Mouse (Mus musculus): Measurements from ENCODE around the gene Ehd4.

Ehd4 gene

DNA sequence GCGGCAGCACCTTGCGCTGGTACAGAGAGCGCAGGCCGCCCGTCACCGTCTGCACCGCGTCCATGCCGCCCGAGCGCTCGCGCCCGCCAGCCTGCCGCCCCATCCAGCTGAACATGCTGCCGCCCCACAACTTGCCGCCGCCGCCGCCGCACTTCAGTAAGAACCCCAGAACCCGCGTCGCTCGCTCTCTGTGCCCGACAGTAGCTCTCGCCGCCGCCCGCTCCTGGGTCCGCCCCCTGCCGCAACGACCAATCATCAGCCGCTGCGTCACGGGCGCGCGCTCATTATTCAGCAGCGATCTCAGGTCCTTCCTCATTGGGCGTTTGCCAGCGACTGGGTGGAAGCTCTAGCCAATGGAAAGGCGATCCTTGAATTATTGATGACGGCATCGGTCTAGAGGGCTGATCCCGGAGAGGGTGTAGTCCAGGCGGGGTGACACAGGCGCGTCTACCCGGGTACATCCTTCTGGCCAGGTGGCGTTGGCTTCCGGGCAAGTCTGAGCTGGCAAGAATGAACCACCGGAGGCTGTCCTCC lies at the start of gene Ehd4:
TSS of gene Ehd4 (minus strand) at position 246 of the 534 bp plus-strand sequence.
- peak; percentile 94 to 99 for DNase-seq (ENCODE audit: low spot score in 2 of 2)

- no peak for DNase-seq (ENCODE audit: low spot score in 2 of 2)
Observed at GRCm38 (mm10) chr2:120203742-120204141, 49.3 kb upstream of the Ehd4 start.

- DNase-seq (ENCODE audit: low spot score in 2 of 2) = no peak
Observed at GRCm38 (mm10) chr2:120200077-120200476, 45.7 kb upstream of the Ehd4 start.

DNA sequence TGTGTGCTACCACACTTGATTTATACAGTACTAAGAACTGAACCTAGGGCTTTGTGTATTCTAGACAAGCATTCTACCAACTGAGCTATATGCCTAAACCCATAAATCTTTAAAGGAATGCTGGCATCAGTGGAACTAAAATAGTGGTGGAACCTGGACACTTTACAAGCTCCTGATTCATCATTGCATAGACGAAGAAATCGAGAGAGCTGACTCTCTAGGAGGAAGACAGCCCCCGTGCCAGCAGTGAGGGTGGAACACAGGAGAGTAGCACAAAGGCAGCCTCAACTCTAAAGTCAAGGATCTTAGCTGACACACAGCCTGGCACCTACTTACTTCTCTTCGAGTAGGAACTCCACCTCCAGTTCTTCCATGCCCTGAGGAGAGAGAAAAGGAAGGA lies 33.8 kb upstream of the Ehd4 start:
- no peak for DNase-seq (ENCODE audit: low spot score in 2 of 2)

DNA sequence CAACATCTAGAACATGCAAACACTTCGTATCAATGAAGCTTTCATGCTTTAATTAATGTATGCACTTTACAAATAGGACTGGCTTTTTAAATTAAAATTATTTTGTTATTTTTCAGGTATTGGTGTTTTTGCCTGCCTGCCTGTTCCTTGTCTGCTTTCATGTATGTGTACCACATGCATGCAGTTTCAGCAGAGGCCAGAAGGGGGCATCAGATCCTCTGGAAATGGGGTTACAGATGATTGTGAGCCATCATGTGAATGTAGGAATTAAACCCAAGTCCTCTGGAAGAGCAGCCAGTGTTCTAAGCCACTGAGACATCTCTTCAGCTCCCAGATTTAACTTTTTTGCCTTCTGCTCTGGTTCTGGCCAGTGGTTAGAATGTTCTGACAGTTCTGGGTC lies 33.2 kb upstream of the Ehd4 start:
- no peak for DNase-seq (ENCODE audit: low spot score in 2 of 2)

GRCm38 (mm10) chr2:120185527-120186276 lies 31.3 kb upstream of the Ehd4 start:
- no peak for DNase-seq (ENCODE audit: low spot score in 2 of 2)

DNA sequence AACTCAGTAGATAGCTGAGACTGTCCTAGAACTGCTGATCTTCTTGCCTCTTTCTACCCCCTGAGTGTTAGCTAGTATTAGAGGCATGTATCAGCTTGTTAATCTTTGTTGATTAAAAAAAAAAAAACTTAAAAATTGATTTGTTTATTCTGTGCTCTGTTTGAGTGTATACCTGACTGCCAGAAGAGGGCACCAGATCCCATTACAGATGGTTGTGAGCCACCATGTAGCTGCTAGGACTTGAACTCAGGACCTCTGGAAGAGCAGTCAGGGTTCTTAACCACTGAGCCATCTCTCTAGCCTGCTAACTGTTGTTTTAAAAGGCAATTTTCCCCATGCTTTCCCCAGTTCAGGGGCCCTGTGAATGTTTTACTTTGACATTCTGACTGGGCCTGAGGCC lies 24.5 kb upstream of the Ehd4 start:
- DNase-seq (ENCODE audit: low spot score in 2 of 2) = no peak

- peak in 1 of 2 experiments; percentile 46 for DNase-seq (ENCODE audit: low spot score in 2 of 2)
Observed at GRCm38 (mm10) chr2:120173718-120174117, 19.3 kb upstream of the Ehd4 start.

- no peak for DNase-seq (ENCODE audit: low spot score in 2 of 2)
Observed at GRCm38 (mm10) chr2:120171362-120171761, 17.0 kb upstream of the Ehd4 start.

DNA sequence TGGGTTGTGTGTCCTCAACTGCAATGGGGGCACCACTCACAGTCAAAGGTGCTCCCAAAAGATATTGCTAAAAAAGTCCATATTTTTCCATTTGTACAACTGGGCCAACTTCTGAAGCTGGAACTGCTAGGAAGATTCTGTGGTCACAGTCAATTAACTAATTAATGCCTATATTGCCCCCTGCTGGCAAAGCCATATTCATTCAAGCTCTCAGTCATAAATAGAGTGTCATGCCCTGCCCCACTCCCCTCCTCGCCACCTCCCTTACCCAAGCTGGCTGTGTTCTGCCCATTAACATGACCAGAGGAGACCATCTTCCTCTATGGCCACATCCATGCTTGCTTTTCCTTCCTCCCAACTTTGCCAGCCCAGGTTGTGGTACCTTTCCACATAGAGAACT lies 16.3 kb upstream of the Ehd4 start:
- peak in 1 of 2 experiments; percentile 11 for DNase-seq (ENCODE audit: low spot score in 2 of 2)

DNA sequence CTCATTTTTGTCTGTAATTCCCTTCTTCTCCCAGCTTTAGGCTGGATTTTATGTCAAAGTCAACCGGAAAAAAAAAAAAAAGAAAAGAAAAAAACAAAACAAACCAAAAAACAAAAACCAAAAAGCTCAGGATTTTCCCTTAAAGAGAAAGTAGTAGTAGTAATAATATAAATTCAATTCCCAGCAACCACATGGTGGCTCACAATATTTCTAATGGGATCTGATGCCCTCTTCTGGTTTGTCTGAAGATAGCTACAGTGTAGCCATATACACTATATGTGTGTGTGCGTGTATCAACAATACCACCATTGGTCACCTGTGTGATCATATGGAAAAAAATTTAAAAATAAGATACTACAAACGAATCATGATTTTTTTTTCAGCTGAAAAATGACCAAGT lies 15.0 kb upstream of the Ehd4 start:
- no peak for DNase-seq (ENCODE audit: low spot score in 2 of 2)

- DNase-seq (ENCODE audit: low spot score in 2 of 2) = no peak
Observed at GRCm38 (mm10) chr2:120167763-120168162, 13.4 kb upstream of the Ehd4 start.

- no peak for DNase-seq (ENCODE audit: low spot score in 2 of 2)
Observed at GRCm38 (mm10) chr2:120165474-120165873, 11.1 kb upstream of the Ehd4 start.

GRCm38 (mm10) chr2:120159434-120159833 lies 5.0 kb upstream of the Ehd4 start:
- no peak for DNase-seq (ENCODE audit: low spot score in 2 of 2)

GRCm38 (mm10) chr2:120158846-120159245 lies 4.4 kb upstream of the Ehd4 start:
- DNase-seq (ENCODE audit: low spot score in 2 of 2) = no peak

DNA sequence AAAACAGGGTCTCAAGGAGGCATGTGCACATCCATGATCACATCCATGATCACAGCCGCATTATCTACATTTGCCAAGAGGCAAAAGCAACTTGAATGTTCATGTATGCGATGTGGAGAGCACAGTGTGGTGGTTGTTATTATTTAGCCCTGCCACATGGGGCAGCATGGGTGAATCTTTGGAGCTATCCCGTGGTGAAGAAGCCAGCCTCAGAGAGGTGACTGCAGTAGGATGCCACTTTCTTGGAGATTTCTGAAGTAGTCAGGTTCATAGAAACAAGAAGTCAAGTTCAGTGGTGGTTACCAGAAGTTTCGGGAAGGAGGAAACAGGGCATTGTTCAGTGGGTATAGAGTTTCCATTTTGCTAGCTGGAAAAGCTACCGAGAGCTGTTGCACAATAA lies 3.6 kb upstream of the Ehd4 start:
- DNase-seq (ENCODE audit: low spot score in 2 of 2) = no peak

DNA sequence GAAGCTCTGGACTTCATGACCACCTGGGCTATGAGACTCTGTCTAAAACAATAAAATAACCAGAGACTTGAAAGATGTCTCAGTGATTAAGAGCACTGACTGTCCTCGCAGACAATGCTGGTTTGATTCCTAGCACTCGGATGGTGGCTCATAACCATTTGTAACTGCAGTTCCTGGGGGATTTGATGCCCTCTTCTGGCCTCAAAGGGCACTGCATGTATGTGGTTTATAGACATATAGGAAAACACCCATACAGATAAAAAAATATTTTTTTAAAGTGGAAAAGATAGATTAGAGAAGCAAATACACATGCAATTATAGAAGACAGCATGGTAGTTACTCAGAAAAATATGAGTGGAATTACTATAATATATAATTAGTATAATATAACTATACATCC lies 3.2 kb upstream of the Ehd4 start:
- no peak for DNase-seq (ENCODE audit: low spot score in 2 of 2)

- no peak for DNase-seq (ENCODE audit: low spot score in 2 of 2)
Observed at GRCm38 (mm10) chr2:120153586-120154360, 633 bp downstream of the Ehd4 start.

DNA sequence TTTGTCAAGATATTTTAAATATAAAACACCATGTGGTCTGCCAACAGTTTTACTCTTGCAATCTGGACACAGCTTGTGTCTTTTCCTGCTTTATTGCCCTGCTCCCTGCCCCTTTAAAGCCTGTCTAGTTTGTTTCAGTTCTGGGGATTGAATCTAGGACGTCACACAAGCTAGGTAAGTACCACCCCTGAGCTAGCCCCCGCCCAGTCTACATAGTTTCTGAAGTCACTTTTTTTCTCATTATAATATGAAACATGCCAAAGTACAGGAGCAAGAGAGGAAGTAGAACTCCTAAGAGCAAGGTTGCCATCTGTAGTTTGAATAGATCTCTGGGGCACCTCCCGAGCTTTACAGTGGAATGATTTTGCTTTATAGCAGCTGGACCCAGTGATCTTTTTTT lies 3.8 kb downstream of the Ehd4 start:
- DNase-seq (ENCODE audit: low spot score in 2 of 2) = no peak

GRCm38 (mm10) chr2:120149634-120150033 lies 4.8 kb downstream of the Ehd4 start:
- DNase-seq (ENCODE audit: low spot score in 2 of 2) = no peak

DNA sequence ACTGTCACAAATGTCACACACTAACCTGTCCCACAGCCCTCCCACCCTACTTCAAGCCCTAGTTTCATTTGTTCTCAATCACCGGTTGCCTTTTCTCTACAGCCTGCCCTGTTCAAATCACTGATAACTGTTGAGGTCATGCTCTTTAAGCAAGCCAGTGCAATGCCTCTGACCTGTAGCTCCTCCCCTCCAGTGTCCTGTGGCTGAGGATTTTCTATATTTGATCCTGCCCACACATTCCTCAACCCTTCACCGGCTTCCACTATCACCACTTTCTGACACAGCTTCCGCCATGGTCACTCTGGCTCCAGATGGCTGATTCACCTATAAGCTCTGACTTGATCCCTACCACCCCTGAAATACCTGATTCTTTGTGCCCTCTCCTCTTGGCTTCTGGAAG lies 6.4 kb downstream of the Ehd4 start:
- no peak for DNase-seq (ENCODE audit: low spot score in 2 of 2)

- no peak for DNase-seq (ENCODE audit: low spot score in 2 of 2)
Observed at GRCm38 (mm10) chr2:120147364-120147763, 7.0 kb downstream of the Ehd4 start.

DNA sequence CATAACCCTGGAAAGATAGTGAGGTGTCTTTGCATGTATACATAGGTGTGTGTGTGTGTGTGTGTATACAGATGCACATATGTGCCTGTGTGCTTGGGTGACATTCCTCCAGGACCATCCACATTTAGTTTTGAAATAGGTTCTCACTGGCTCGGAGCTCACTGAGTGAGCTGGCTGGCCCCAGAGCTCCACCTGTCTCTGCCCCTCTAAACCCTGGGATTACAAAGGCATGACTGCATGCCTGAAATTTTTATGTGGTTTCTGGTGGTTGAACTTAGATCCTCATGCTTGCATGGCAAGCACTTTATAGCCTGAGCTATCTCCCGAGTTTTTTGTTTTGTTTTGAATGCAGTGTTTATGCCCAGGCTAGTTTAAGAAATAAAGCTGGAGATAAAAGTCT lies 7.9 kb downstream of the Ehd4 start:
- no peak for DNase-seq (ENCODE audit: low spot score in 2 of 2)

Measured in frontal cortex, postnatal 14 days (tissue).